Mouse (Mus musculus): Measurements from ENCODE around the gene Trim65. TPM values are rescaled to one million over a fixed set of nuclear protein-coding genes. Genes with fewer than 3 reads are reported as not detected.
A peak's percentile ranks its signal among the peaks of the same experiment; 100 is the strongest.
"Not testable (repeated sequence)": the region's sequence is repeated elsewhere in the genome, so short reads cannot be mapped to it uniquely, and the experiment has no call there.

Trim65 gene
- polyA plus RNA-seq, 1 experiment = 5.3 TPM

DNA sequence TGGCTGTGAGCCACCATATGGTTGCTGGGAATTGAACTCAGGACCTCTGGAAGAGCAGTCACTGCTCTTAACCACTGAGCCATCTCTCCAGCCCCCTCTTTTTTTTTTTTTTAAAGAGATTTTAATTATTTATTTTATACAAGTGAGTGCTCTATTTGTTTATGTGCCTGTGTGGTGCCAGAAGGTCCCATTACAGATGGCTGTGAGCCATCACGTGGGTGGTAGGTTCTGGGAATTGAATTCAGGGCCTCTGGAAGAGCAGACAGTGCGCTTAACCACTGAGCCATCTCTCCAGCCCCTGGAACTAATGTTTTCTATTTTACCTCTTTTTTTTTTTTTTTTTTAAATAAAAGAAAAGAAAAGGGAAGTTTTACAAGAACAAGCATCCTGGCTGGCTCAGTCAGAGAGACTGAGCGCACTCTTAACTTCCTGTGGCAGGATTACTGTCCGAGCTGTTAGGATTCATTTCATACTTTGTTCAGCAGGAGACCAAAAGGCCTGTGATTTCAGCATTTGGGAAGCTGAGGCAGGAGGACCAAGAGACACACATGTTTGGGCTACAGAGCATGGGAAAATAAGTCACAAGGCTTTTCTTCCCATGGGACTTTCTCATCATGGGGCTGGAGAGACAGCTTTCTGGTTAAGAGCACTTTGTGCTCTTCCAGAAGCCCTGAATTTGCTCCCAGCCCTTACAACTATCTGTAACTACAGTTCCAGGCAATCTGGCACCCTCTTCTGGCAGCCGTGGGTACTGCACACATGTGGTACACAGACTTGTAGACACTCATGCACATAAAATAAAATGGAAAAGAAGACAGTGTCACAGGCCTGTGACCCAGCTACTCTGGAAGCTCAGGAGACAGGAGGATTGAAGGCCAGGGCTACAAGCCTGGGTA lies 34.5 kb downstream of the Trim65 start:
- TF ChIP-seq CTCF (IDR thresholded peaks at IDR 0.05; ENCODE audit: extremely low read depth, insufficient read depth, low read length) (peak; percentile 30; the same call in 1 of the 2 replicates), POLR2A (IDR thresholded peaks at IDR 0.05; ENCODE audit: extremely low read depth, insufficient read depth, low read length) (no peak)
- Histone ChIP-seq H3K4me1 (ENCODE audit: control insufficient read depth, insufficient read depth, low read length) (no peaks in the 10 kb centered on the region), H3K4me3 (ENCODE audit: insufficient read depth, low read length) (no peak overlapping the region), H3K27ac (ENCODE audit: insufficient read depth, low read length) (no peak overlapping the region)

DNA sequence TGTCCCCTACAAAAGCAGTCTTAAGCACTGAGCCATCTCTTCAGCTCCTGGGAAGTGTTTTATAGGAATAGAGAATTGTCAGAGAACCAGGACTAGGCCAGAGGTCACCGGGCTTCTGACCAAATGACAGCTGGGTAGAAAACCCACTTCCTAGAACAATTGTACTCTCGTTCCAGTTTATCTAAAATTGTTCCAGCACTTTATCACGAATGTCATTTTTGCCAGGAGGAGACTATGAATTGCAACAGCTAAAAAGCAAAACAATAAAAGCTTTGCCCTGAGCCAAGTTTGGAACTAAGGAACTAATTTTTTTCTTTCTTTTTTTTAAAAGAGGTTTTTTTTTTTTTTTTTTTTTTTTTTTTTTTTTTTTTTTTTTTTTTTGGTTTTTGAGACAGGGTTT lies 35.4 kb downstream of the Trim65 start:
- Histone ChIP-seq H3K4me1 (ENCODE audit: control insufficient read depth, insufficient read depth, low read length) (no peaks in the 10 kb centered on the region), H3K4me3 (ENCODE audit: insufficient read depth, low read length) (no peak overlapping the region), H3K27ac (ENCODE audit: insufficient read depth, low read length) (no peak overlapping the region)
- no peak for TF ChIP-seq CTCF (IDR thresholded peaks at IDR 0.05; ENCODE audit: extremely low read depth, insufficient read depth, low read length)
- TF ChIP-seq POLR2A (IDR thresholded peaks at IDR 0.05; ENCODE audit: extremely low read depth, insufficient read depth, low read length) = no peak

GRCm38 (mm10) chr11:116093771-116094565 lies 37.0 kb downstream of the Trim65 start:
- Histone ChIP-seq H3K4me3 (ENCODE audit: insufficient read depth, low read length) (no peak overlapping the region), H3K27ac (ENCODE audit: insufficient read depth, low read length) (peak overlapping the region; percentile 87), H3K4me1 (ENCODE audit: control insufficient read depth, insufficient read depth, low read length) (no peaks in the 10 kb centered on the region)
- TF ChIP-seq CTCF (IDR thresholded peaks at IDR 0.05; ENCODE audit: extremely low read depth, insufficient read depth, low read length) (no peak), POLR2A (IDR thresholded peaks at IDR 0.05; ENCODE audit: extremely low read depth, insufficient read depth, low read length) (no peak)

DNA sequence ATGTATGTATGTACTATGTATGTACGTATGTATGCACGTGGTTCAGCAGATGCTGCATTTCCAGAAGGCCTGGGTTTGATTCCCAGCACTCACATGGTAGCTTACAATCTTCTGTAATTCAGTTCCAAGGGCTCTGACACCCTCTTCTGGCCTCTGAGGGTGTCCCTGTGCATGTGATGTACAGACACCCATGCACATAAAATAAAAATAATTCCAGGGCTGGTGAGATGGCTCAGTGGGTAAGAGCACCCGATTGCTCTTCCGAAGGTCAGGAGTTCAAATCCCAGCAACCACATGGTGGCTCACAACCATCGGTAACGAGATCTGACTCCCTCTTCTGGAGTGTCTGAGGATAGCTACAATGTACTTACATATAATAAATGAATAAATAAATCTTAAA lies 38.0 kb downstream of the Trim65 start:
- not testable (repeated sequence) for H3K4me1 ChIP-seq (ENCODE audit: control insufficient read depth, insufficient read depth, low read length); H3K27ac ChIP-seq (ENCODE audit: insufficient read depth, low read length); H3K4me3 ChIP-seq (ENCODE audit: insufficient read depth, low read length)

GRCm38 (mm10) chr11:116091591-116091990 lies 39.3 kb downstream of the Trim65 start:
- TF ChIP-seq POLR2A (IDR thresholded peaks at IDR 0.05; ENCODE audit: extremely low read depth, insufficient read depth, low read length) (no peak), CTCF (IDR thresholded peaks at IDR 0.05; ENCODE audit: extremely low read depth, insufficient read depth, low read length) (no peak)
- Histone ChIP-seq H3K27ac (ENCODE audit: insufficient read depth, low read length) (no peak overlapping the region), H3K4me3 (ENCODE audit: insufficient read depth, low read length) (no peak overlapping the region), H3K4me1 (ENCODE audit: control insufficient read depth, insufficient read depth, low read length) (peaks cover 2% of the 10 kb centered on the region; the same call in 1 of the 2 replicates)

- H3K27ac ChIP-seq (ENCODE audit: insufficient read depth, low read length) = no peak overlapping the region
- TF ChIP-seq CTCF (IDR thresholded peaks at IDR 0.05; ENCODE audit: extremely low read depth, insufficient read depth, low read length) = no peak
- TF ChIP-seq POLR2A (IDR thresholded peaks at IDR 0.05; ENCODE audit: extremely low read depth, insufficient read depth, low read length) = no peak
- no peak overlapping the region for H3K4me3 ChIP-seq (ENCODE audit: insufficient read depth, low read length)
- H3K4me1 ChIP-seq (ENCODE audit: control insufficient read depth, insufficient read depth, low read length) = peaks cover 5% of the 10 kb centered on the region
Observed at GRCm38 (mm10) chr11:116089545-116089944, 41.4 kb downstream of the Trim65 start.

GRCm38 (mm10) chr11:116088741-116089394 lies 42.1 kb downstream of the Trim65 start:
- Histone ChIP-seq H3K27ac (ENCODE audit: insufficient read depth, low read length) (no peak overlapping the region), H3K4me3 (ENCODE audit: insufficient read depth, low read length) (no peak overlapping the region), H3K4me1 (ENCODE audit: control insufficient read depth, insufficient read depth, low read length) (peaks cover 5% of the 10 kb centered on the region)
- TF ChIP-seq CTCF (IDR thresholded peaks at IDR 0.05; ENCODE audit: extremely low read depth, insufficient read depth, low read length) = no peak
- no peak for TF ChIP-seq POLR2A (IDR thresholded peaks at IDR 0.05; ENCODE audit: extremely low read depth, insufficient read depth, low read length)

DNA sequence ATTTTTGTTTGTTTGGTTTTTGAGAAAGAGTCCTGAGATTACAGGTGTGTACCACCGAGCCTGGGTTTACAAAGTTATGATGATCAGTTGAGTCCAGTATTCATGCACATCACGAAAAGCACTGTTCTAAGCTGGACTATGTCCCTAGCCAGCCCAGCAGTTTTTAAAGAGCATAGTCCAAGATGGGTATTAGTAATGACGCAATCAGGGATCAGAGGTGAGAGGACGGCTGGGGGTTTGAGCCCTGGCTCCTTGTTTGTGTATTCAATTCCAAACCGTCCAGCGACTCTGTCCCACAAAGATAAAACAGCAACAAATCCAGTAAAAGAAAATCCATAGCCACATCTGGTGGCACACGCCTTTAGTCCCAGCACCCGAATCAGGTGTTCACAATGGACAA lies 42.7 kb downstream of the Trim65 start:
- no peak overlapping the region for H3K4me3 ChIP-seq (ENCODE audit: insufficient read depth, low read length)
- peaks cover 5% of the 10 kb centered on the region for H3K4me1 ChIP-seq (ENCODE audit: control insufficient read depth, insufficient read depth, low read length)
- TF ChIP-seq POLR2A (IDR thresholded peaks at IDR 0.05; ENCODE audit: extremely low read depth, insufficient read depth, low read length) (no peak), CTCF (IDR thresholded peaks at IDR 0.05; ENCODE audit: extremely low read depth, insufficient read depth, low read length) (no peak)
- H3K27ac ChIP-seq (ENCODE audit: insufficient read depth, low read length) = no peak overlapping the region
